Mouse (Mus musculus) hematopoietic stem cell, adult 5-6 weeks (primary cell): ENCODE data around the gene Hyls1. TPM values are rescaled to one million over a fixed set of nuclear protein-coding genes. Genes with fewer than 3 reads are reported as not detected.
"Not testable (repeated sequence)": the region's sequence is repeated elsewhere in the genome, so short reads cannot be mapped to it uniquely, and the experiment has no call there.

Experiments used
- ATAC-seq, 2 experiments: fragments of 125-278 bp in 1 of 2; replicated peaks in 1 of 2; 2 replicates each; pipeline ENCODE4 v1.8.0; 2016 to 2017; ENCODE audit warnings: inconsistent platforms in 2 of 2, mild to moderate bottlenecking in 2 of 2, moderate number of reproducible peaks in 2 of 2, low read depth in 1 of 2, moderate TSS enrichment in 1 of 2; ENCODE audit not compliant: low FRiP score in 2 of 2, poor library complexity in 2 of 2, severe bottlenecking in 2 of 2, insufficient read depth in 1 of 2, low TSS enrichment in 1 of 2
- total RNA-seq: library from RNA; stranded (forward); fragments of 172-1452, 232-1000 nt; gene quantifications from 2 replicates; pipeline ENCODE4 v1.2.3, GENCODE M21; 2017

Gene Hyls1
- 6.9 and 10.8 TPM in 2 replicates for total RNA-seq

DNA sequence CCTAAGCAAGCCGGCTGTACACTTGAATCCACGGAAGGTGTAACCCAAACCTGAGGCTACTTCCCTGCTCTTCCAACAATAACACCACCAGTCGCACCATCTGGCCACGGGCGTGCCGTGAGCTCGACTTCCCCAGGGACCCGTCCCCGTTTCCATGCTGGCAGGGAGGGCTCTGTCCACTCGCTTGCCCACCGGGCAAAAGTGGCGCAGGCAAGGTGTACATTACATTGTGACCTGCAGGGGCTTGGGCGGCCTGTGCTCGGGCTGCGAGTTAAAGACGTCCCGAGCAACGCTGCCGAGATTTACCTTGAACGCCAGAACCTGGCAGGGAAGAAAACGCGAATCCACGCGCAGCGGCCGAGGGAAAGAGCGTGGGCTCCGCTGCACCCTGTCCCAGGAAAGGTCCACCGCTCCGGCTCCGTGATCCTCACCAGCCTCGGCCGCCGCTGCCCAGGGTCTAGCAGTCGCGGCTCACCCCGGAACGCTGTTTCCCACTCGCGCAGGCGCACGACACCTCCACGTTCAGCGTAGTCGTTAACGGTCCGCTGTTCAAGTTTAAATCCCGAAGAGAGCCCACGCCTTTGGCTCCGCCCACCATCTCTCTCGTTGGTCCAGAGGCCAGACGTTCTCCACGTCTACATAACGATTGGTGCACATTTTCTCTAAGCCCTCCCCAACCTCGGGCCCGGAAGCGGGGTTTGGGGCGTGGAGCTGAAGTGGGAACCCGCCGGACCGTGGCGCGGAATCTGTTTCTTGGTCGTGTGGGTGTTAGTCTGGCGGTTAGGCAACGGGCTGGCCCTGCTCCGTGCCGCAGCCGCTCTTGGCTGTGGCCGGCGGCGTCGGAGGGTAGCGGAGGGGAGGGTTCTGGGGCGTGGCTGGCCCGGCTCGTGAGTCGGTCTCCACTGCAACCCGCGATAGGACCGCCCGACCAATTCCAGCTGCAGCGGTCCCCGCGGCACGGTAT lies at the start of gene Hyls1, which contains the start of gene Pate2:
Hyls1 (minus strand) TSS at position 828 of the 964 bp plus-strand sequence.
Pate2 (plus strand) TSS at position 714 of the 964 bp plus-strand sequence.
- ATAC-seq = peak; percentile 98

DNA sequence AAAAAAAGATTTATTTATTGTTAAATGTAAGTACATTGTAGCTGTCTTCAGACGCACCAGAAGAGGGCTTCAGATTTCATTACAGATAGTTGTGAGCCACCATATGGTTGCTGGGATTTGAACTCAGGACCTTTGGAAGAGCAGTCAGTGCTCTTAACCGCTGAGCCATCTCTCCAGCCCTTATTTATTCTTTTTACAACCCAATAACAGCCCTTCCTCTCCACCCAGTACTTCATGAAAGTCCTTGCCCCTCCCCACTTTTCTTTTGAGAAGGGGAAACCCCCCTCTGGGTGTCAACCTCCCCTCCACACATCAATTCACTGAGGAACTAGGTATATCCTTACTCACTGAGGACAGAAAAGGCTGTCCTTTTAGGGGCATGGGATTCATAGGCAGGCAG lies 46.6 kb upstream of the Hyls1 start:
- ATAC-seq = not testable (repeated sequence)

DNA sequence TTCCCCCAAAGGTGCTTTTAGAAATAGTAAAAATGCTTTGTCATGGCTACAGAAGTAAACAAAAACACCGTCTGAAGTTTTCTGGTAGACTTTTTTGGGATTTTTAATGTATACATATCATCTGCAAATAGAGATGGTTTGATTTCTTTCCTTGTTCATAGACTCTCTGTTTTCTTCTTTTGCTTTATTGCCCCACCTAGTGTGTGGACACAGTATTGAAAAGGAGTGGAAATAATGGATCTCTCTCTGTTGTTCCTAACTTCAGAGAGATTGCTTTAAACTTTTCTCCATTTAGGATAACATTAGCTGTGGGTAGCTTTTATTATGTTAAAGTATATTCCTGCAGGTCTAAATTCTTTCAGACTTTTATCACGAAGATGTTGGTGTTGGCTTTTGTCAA lies 43.8 kb upstream of the Hyls1 start:
- ATAC-seq = 0 out of 4 replicates have a peak, but pooled peaks of 1 of the 2 experiments have one; percentile 32

DNA sequence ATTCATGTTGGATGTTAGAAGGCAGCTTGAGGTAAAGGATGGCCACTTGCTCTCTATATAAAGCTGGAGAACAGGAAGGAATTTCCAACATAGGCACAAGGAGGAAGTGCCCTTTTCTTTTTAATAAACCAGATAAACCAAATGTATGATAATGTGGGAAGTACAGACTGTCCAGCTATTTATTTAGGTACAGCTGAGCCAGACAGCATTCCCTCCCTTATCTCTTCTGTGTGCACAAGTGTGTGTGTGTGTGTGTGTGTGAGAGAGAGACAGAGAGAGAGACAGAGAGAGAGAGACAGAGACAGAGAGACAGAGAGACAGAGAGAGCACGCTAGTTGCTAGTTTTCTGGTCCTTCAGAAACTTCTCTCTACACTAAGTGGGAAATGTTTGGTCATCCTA lies 41.6 kb upstream of the Hyls1 start, which contains the start of gene Pate4:
Pate4 (minus strand) TSS at position 101 of the 400 bp plus-strand sequence.
- no peak for ATAC-seq

DNA sequence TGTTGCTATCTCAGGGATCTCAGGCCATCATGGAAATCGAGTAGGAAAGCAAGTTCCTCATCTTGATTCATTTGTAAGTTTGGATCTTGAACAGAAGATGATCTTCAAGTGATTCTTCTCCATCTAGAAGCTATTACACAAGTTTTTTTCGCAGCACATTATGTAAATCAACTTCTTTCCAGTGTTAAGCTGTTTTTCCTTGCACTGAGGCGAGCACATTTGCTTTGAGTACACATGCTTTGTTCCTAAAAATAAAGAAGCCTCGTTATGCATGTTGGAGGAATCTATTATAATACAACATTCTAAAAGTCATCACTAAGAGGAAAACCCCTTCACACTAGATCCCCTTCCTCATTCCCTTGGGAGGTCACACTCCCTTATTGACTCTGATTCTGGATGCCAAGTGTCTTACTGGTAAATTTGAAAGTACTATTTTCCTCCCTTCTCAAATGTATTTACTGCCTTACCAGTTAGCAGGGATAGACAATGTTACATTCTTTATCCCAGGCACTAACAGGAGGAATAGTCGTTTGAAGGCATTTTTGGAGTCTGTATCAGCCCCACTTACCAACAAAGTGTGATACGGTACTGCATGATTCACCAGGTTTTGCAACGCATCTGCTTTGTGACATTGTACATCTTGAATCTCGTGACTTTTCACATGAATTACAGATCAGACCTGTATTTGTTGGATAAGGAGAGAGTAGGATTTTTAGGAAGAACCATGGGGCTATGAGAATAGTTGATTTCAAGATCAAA lies 37.6 kb upstream of the Hyls1 start:
- ATAC-seq = no peak

DNA sequence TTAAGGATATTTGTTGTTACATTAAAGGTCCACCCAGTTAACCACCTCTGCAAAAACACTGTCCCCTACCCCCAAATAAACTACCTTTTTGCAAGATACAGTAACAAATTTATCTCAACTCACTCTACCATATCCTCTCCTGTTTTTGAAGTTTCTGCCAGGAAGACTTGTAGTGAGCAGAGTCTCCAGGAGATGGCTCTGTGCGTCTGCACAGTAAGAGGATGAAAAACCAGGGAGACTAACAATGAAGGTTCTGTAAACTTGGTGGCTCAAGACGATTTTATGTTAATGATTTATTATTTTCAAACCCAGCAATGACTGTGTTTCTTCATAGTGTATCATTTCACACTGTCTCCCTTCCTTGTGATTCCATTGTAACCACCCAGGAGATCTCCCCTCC lies 22.7 kb upstream of the Hyls1 start:
- ATAC-seq = peak; percentile 58 to 76; a peak in 3 of 4 replicates

DNA sequence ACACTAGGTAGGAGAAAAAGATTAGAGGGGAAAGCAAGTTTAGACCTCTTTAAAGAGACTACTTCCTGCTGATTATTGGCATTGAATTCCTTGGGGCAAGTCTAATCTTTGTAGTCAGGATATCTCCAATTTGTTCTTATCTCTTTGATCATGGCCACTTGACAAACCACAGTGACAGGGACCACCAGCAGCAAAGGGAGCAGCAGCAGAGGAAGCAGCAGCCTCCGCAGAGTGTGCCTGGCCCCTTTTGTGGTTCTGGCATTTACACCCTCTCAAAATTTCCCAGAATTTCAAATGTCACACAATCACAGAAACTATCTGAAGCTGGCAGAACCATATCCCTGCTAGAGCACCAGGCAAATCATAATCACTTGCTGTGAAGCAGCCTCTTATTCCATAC lies 17.5 kb upstream of the Hyls1 start:
- ATAC-seq = 0 out of 4 replicates have a peak, but pooled peaks of 1 of the 2 experiments have one; percentile 37

DNA sequence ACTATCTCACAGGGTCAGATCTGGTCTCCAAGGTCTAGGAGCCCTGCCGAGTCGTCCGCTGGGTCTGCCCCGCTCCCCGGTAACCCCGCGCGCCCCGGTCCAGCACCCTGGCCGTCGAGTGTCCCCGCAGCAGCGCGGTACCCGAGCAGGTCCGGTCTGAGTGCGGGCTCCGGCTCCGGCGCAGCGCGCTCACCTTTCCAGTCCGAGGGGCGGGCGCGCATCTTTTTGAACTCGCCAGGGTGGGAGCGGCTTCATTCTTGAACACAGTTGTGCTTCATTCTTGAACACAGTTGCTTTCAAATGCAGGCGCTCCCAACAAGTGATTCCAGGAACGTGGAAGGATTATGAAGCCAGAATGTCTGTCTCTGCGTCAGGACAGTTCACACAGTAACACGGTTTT lies 4.2 kb upstream of the Hyls1 start:
- ATAC-seq = no peak

DNA sequence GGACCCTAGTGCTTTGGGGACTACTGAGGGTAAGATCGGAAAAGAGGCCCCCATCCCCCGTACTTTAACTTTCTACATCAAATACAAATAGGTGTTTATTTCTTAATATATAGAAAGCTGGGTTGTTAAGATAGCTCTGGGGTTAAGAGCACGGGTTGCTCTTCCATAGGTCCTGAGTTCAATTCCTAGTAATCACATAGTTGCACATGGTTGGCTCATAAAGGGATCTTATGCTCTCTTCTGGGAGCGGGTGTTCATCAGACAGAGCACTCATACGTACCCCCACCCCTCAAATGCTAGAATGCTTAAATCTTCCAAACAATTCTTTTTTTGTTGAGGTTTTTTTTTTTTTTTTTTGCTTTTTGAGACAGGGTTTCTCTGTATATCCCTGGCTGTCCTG lies 465 bp upstream of the Hyls1 start:
- no peak for ATAC-seq

DNA sequence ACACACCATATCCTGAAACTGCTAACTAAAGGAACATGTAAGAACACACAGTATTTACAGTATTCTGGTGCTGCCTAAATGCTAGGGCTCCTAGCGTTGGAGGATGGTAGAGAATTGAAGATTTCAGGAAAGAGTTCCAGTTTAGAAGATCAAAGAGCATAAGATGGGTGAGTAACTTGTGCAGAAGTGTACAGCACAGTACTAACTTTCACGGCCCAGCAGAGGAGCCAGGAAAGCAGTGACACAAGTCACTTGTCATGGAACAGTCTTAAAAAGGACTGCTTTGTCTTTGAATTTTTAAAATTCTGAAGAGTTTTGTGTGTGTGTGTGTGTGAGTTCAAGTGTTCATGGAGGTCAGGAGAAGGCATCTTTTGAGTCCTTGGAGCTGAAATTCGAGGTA lies 2.2 kb downstream of the Hyls1 start:
- ATAC-seq = no peak

DNA sequence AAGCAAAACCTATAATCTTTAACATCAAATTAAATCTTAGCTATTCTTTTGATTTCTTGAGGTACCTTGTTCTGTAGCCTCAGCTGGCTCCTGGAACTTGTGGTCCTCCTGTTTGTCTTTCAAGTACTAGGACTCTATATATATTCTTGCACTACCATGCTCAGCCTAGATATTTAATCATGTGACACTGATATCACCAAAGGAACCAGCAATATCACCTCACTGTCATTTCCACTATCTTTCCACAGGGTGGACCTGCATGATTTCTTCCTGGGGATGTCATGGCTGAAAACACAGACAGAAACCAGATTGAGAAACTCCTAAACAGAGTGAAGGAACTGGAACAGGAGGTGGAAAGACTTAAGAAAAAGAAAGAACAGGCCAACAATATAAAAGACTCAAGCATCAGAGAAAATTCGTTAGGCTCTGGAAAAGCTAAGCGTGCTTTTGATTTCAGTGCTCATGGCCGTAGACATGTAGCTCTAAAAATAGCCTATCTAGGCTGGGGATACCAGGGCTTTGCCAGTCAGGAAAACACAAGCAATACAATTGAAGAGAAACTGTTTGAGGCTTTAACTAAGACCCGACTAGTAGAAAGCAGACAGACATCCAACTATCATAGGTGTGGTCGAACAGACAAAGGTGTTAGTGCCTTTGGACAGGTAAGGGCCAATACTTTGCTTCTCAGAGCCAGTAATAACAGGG lies 5.5 kb downstream of the Hyls1 start:
- no peak for ATAC-seq

DNA sequence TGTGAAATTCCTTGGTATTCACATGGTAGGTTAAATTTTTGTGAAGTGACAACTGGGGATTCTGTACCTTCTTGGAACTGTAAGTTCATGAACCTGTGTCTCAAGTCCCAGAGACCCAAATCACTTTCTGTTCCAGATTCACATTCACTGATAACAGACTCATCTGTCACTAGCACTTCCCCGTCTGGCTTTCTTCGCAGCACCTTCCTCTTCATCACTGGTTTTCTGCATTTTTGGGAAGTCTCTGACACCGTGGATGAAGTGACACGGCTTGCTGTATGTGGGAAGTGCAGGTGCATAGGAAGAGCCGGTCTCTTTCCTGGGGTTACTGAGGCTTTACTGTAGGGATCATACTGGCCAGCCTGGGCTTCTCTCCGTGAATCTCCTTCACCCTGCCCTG lies 8.6 kb downstream of the Hyls1 start:
- no peak for ATAC-seq

DNA sequence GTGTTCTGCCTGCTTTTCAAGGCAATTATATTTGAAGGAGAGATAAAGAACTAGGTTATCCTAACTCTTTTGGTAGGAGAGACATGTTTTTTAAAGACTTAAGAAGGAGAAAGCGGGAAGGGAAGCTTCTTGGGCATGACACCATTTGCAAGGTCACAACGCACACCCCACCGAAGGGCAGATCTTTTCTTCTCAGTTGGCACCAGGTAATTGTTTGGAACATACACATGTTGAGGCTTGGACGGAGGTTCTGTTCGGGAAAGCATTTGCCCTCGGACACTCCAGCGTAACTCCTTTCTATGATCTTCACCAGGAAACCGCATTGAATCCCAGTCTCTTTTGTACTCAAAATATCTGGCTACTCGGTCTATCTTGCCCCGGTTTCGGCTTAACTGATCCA lies 9.1 kb downstream of the Hyls1 start:
- no peak for ATAC-seq

DNA sequence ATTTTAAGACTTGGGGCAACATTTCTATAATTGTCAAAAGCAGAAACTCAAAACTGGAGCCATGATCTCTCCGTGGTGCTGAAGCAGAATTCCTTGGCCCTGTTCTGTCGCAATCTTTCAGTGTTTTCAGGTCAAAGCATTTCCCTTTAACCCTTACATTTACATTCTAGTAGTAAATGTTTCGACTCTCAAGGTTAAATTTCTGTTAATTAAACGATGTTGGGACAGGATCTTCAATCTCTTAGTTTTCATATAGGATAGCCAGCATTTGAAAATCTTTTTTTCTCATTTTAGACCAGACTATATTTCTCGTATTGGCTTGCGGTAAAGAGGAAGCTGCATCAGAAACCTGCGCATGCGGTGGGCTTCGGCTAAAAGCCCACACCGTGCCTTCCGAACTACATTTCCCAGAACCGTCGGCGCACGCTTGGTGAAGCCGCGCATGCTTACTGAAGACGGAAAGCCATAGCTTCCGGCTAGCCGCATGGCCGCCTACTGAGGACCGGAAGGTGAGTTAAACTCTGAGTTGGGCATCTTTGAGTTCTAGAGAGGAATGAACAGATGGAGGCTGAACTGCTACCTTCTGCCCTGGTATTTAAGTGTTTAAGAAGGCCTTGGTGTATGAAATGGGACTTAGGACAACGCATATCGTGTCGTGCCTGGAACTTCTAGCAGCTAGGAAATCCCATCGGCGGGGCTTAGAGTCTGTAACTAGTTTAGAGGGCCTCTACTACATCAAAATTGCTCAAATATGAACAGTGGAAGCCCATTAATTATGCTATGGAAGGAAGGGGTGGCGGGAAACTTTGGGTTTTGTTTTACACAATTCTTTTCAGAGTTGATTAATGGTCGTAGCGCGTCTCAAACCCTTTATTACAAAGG lies 10.9 kb downstream of the Hyls1 start:
- peak; percentile 97 to 98 for ATAC-seq

DNA sequence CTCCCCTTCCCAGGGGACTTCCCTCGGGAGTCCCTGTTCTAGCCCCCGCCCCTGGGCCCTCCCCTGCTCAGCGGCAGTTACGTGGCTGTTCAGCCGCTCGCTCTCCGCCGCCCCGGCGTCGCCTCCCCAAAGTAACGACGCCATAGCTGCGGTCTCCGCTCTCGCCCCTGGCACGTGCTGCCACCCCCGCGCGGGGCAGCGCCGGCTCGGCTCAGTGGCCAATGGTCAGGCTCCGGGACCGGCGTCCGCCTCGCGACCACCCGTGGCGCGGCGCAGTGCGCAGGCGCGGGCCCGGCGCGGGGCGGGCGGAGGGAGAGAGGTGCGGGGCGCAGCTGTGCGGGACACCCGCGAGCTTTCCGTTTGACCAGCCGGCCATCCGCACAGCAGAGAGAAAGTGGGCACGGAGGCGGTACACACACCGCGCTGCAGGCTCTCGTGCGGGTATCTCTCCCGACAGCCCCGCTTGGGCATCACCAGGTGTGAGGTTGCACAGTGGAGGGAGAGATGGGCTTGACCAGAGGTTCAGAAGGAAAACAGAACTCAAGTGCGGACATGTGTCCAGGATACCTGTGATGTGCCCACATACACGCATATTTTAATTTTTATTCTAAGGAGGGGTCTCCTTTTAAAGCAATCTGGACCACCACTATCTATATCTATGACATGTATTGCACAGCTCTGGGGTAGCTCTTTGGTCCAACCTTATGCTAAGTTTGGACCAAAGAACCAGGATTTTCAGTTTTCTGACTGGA lies 11.8 kb downstream of the Hyls1 start, which contains the start of the genes Ddx25 and Pus3:
Ddx25 (minus strand) TSS at position 272 of the 752 bp plus-strand sequence.
Pus3 (plus strand) TSS at position 339 of the 752 bp plus-strand sequence.
- peak in 1 of 2 experiments; percentile 34; a peak in 1 of 4 replicates for ATAC-seq
